Mouse (Mus musculus) hindbrain, embryonic 13.5 days (tissue): ENCODE data around the gene Aup1. TPM values are rescaled to one million over a fixed set of nuclear protein-coding genes. Genes with fewer than 3 reads are reported as not detected.

Experiments used
- ATAC-seq: fragments of 200-750 bp; cut with Nextera tagmentation; 2 replicates; pipeline ENCODE4 v1.8.0; 2017; ENCODE audit warnings: moderate TSS enrichment; ENCODE audit not compliant: low FRiP score
- H3K27ac ChIP-seq: fragments of 300-500 bp; sonication (generic); 2 replicates; pipeline ENCODE4 v1.5.1; 2015; ENCODE audit warnings: inconsistent platforms, mild to moderate bottlenecking, moderate library complexity
- H3K27me3 ChIP-seq: fragments of 300-500 bp; sonication (generic); 2 replicates; pipeline ENCODE4 v1.6.1; 2015; ENCODE audit warnings: mild to moderate bottlenecking, inconsistent platforms
- H3K36me3 ChIP-seq: fragments of 300-500 bp; sonication (generic); 2 replicates; pipeline ENCODE4 v1.6.1; 2015; ENCODE audit warnings: mild to moderate bottlenecking, inconsistent platforms
- H3K4me1 ChIP-seq: fragments of 300-500 bp; sonication (generic); replicated peaks from 2 replicates; pipeline ENCODE4 v1.6.1; 2015; ENCODE audit warnings: inconsistent platforms
- H3K4me2 ChIP-seq: fragments of 300-500 bp; sonication (generic); 2 replicates; pipeline ENCODE4 v1.6.1; 2015; ENCODE audit warnings: inconsistent platforms, mild to moderate bottlenecking, moderate library complexity
- H3K4me3 ChIP-seq: fragments of 300-500 bp; sonication (generic); 2 replicates; pipeline ENCODE4 v1.5.1; 2015; ENCODE audit warnings: mild to moderate bottlenecking, inconsistent platforms
- H3K9ac ChIP-seq: fragments of 300-500 bp; sonication (generic); 2 replicates; pipeline ENCODE4 v1.6.1; 2015; ENCODE audit warnings: mild to moderate bottlenecking, inconsistent platforms
- H3K9me3 ChIP-seq: fragments of 300-500 bp; sonication (generic); 2 replicates; pipeline ENCODE4 v1.6.1; 2016; ENCODE audit warnings: inconsistent platforms
- WGBS: fragments of 180-500 bp; shearing (Covaris S2); methylation state at CpG from one replicate; pipeline ENCODE4 v1.1.7; 2015; 5-methylcytosine and 5-hydroxymethylcytosine counted together
- polyA plus RNA-seq: library from polyadenylated mRNA; unstranded; fragments of >200 nt; fragmentation: Nextera tagmentation; extraction: Ambion mirVana; gene quantifications from 2 replicates; pipeline ENCODE4 v1.2.1, GENCODE M21; 2015

Aup1 gene
- polyA plus RNA-seq, 1 experiment from 2014 or later, result 168 TPM

- Histone ChIP-seq H3K27ac (peak within 1 kb of the TSS; percentile 92), H3K9me3 (no peaks in the 10 kb centered on the region), H3K27me3 (peaks cover 7% of the 10 kb centered on the region; the same call in 1 of the 2 replicates), H3K4me1 (peaks cover 31% of the 10 kb centered on the region), H3K4me3 (peak within 1 kb of the TSS; percentile 98), H3K9ac (peak within 1 kb of the TSS; percentile 95), H3K36me3 (peaks cover 39% of the 10 kb centered on the region), H3K4me2 (peak within 1 kb of the TSS; percentile 91)
- peak; percentile 52; the same call in 1 of the 2 replicates for ATAC-seq
- under 1% methylated on average over 50 of the region's 50 CpGs for WGBS
Measured at GRCm38 (mm10) chr6:83054871-83055431, 630 bp downstream of the Aup1 start, which contains the start of gene Htra2. Gene Htra2, minus strand, starts transcription at chr6:83055273.

- no peak for ATAC-seq
- H3K4me2 ChIP-seq, result no peak within 1 kb of the TSS
- 57% methylated on average over 3 of the region's 3 CpGs for WGBS
- peaks cover 35% of the 10 kb centered on the region for H3K27me3 ChIP-seq
- no peak within 1 kb of the TSS for H3K27ac ChIP-seq
- H3K4me3 ChIP-seq, result no peak within 1 kb of the TSS
- H3K4me1 ChIP-seq, result peaks cover 26% of the 10 kb centered on the region
- peaks cover 24% of the 10 kb centered on the region for H3K36me3 ChIP-seq
- H3K9ac ChIP-seq, result 0 out of 2 replicates have a peak within 1 kb of the TSS, but pooled peaks have one; percentile 13
- H3K9me3 ChIP-seq, result no peaks in the 10 kb centered on the region
Measured at GRCm38 (mm10) chr6:83057790-83058189, 3.5 kb downstream of the Aup1 start, which contains the start of gene Dqx1. Gene Dqx1, plus strand, starts transcription at chr6:83057844.

- Histone ChIP-seq H3K9ac (0 out of 2 replicates have a peak overlapping the region, but pooled peaks have one; percentile 13), H3K4me1 (peaks cover 16% of the 10 kb centered on the region), H3K9me3 (no peaks in the 10 kb centered on the region), H3K4me3 (no peak overlapping the region), H3K27ac (no peak overlapping the region), H3K36me3 (peaks cover 24% of the 10 kb centered on the region), H3K4me2 (no peak overlapping the region), H3K27me3 (peaks cover 44% of the 10 kb centered on the region)
- 87% methylated on average over 2 of the region's 2 CpGs for WGBS
- ATAC-seq, result no peak
Measured at GRCm38 (mm10) chr6:83058725-83059124, 4.4 kb downstream of the Aup1 start.

- no peak overlapping the region for H3K4me2 ChIP-seq
- no peak overlapping the region for H3K9ac ChIP-seq
- ATAC-seq, result no peak
- no peak overlapping the region for H3K27ac ChIP-seq
- H3K9me3 ChIP-seq, result no peaks in the 10 kb centered on the region
- no peak overlapping the region for H3K4me3 ChIP-seq
- no peaks in the 10 kb centered on the region for H3K36me3 ChIP-seq
- peaks cover 99% of the 10 kb centered on the region for H3K27me3 ChIP-seq
- peaks cover 23% of the 10 kb centered on the region for H3K4me1 ChIP-seq
- WGBS, result 49% methylated on average over 8 of the region's 8 CpGs
Measured at GRCm38 (mm10) chr6:83065995-83066394, 11.7 kb downstream of the Aup1 start.

- Histone ChIP-seq H3K4me1 (peaks cover 27% of the 10 kb centered on the region), H3K9me3 (no peaks in the 10 kb centered on the region), H3K9ac (no peak overlapping the region), H3K27me3 (peaks cover 99% of the 10 kb centered on the region), H3K36me3 (no peaks in the 10 kb centered on the region), H3K27ac (no peak overlapping the region), H3K4me3 (no peak overlapping the region), H3K4me2 (no peak overlapping the region)
- 29% methylated on average over 6 of the region's 6 CpGs for WGBS
- ATAC-seq, result no peak
Measured at GRCm38 (mm10) chr6:83066441-83066840, 12.1 kb downstream of the Aup1 start.

GRCm38 (mm10) chr6:83068221-83068620 lies 13.9 kb downstream of the Aup1 start:
- peaks cover 28% of the 10 kb centered on the region for H3K4me1 ChIP-seq
- WGBS, result 3% methylated on average over 8 of the region's 8 CpGs
- no peaks in the 10 kb centered on the region for H3K9me3 ChIP-seq
- H3K36me3 ChIP-seq, result no peaks in the 10 kb centered on the region
- ATAC-seq, result no peak
- peaks cover 99% of the 10 kb centered on the region for H3K27me3 ChIP-seq
- H3K9ac ChIP-seq, result no peak overlapping the region
- H3K4me2 ChIP-seq, result no peak overlapping the region
- H3K27ac ChIP-seq, result no peak overlapping the region
- H3K4me3 ChIP-seq, result peak overlapping the region; percentile 23

GRCm38 (mm10) chr6:83068706-83069487 lies 14.6 kb downstream of the Aup1 start:
- Histone ChIP-seq H3K9ac (0 out of 2 replicates have a peak overlapping the region, but pooled peaks have one; percentile 9), H3K36me3 (no peaks in the 10 kb centered on the region), H3K4me1 (peaks cover 28% of the 10 kb centered on the region), H3K4me3 (peak overlapping the region; percentile 23), H3K27me3 (peaks cover 99% of the 10 kb centered on the region), H3K27ac (no peak overlapping the region), H3K4me2 (peak overlapping the region; percentile 36; the same call in 1 of the 2 replicates), H3K9me3 (no peaks in the 10 kb centered on the region)
- WGBS, result 1% methylated on average over 71 of the region's 81 CpGs
- no peak for ATAC-seq

- H3K9ac ChIP-seq, result no peak overlapping the region
- peaks cover 99% of the 10 kb centered on the region for H3K27me3 ChIP-seq
- peak overlapping the region; percentile 11; the same call in 1 of the 2 replicates for H3K4me2 ChIP-seq
- ATAC-seq, result no peak
- H3K9me3 ChIP-seq, result no peaks in the 10 kb centered on the region
- WGBS, result 2% methylated on average over 66 of the region's 69 CpGs
- no peak overlapping the region for H3K27ac ChIP-seq
- no peaks in the 10 kb centered on the region for H3K36me3 ChIP-seq
- peaks cover 28% of the 10 kb centered on the region for H3K4me1 ChIP-seq
- peak overlapping the region; percentile 21 for H3K4me3 ChIP-seq
Measured at GRCm38 (mm10) chr6:83069488-83070246, 15.3 kb downstream of the Aup1 start.

GRCm38 (mm10) chr6:83070247-83070310 lies 15.8 kb downstream of the Aup1 start, which contains the start of gene Tlx2:
Gene Tlx2, minus strand, starts transcription at chr6:83070293.
- Histone ChIP-seq H3K27me3 (peaks cover 99% of the 10 kb centered on the region), H3K4me1 (peaks cover 28% of the 10 kb centered on the region), H3K9me3 (no peaks in the 10 kb centered on the region), H3K36me3 (no peaks in the 10 kb centered on the region), H3K4me3 (peak within 1 kb of the TSS; percentile 23), H3K9ac (no peak within 1 kb of the TSS), H3K27ac (no peak within 1 kb of the TSS), H3K4me2 (peak within 1 kb of the TSS; percentile 11; the same call in 1 of the 2 replicates)
- ATAC-seq, result no peak
- WGBS, result 0% methylated on average over 9 of the region's 10 CpGs

- under 1% methylated on average over 56 of the region's 58 CpGs for WGBS
- no peak overlapping the region for H3K9ac ChIP-seq
- H3K27me3 ChIP-seq, result peaks cover 99% of the 10 kb centered on the region
- H3K27ac ChIP-seq, result no peak overlapping the region
- H3K4me2 ChIP-seq, result peak overlapping the region; percentile 11; the same call in 1 of the 2 replicates
- H3K9me3 ChIP-seq, result no peaks in the 10 kb centered on the region
- no peak; the same call in 1 of the 2 replicates for ATAC-seq
- peak overlapping the region; percentile 21 for H3K4me3 ChIP-seq
- H3K36me3 ChIP-seq, result no peaks in the 10 kb centered on the region
- H3K4me1 ChIP-seq, result peaks cover 28% of the 10 kb centered on the region
Measured at GRCm38 (mm10) chr6:83070311-83071219, 16.2 kb downstream of the Aup1 start.

- Histone ChIP-seq H3K36me3 (no peaks in the 10 kb centered on the region), H3K27ac (no peak overlapping the region), H3K4me2 (no peak overlapping the region), H3K4me1 (peaks cover 28% of the 10 kb centered on the region), H3K4me3 (0 out of 2 replicates have a peak overlapping the region, but pooled peaks have one; percentile 4), H3K27me3 (peaks cover 99% of the 10 kb centered on the region), H3K9ac (no peak overlapping the region), H3K9me3 (no peaks in the 10 kb centered on the region)
- no peak for ATAC-seq
- 0% methylated on average over 24 of the region's 24 CpGs for WGBS
Measured at GRCm38 (mm10) chr6:83071220-83071619, 16.9 kb downstream of the Aup1 start.
